Mouse (Mus musculus) adrenal gland, adult 10 weeks (tissue): ENCODE measurements around the gene Dnaja1. TPM values are rescaled to one million over a fixed set of nuclear protein-coding genes. Genes with fewer than 3 reads are reported as not detected.

Experiments
- polyA plus RNA-seq: library from polyadenylated mRNA; stranded (reverse); fragments of 350-450 nt; fragmentation: Illumina TruSeq; extraction: RNeasy Lipid Tissue Mini Kit (QIAGEN cat#74804); gene quantifications from one replicate; pipeline ENCODE4 v1.2.3, GENCODE M21; 2014; ENCODE audit warnings: low read depth, low replicate concordance

The Dnaja1 gene
- 1,503 TPM for polyA plus RNA-seq

GRCm38 (mm10) chr4:40722011-40722666, at the start of gene Dnaja1:
Gene Dnaja1 (plus strand): TSS chr4:40722150.

GRCm38 (mm10) chr4:40702797-40703709, 18.9 kb upstream of the Dnaja1 start, which contains the start of gene Aptx:
Gene Aptx (minus strand): TSS chr4:40703194.

GRCm38 (mm10) chr4:40757780-40758420, 36.0 kb downstream of the Dnaja1 start, which contains the start of gene Smu1:
Gene Smu1 (minus strand): TSS chr4:40757923.

Other genes with a start within 250 kb of the Dnaja1 start
- gene Tmem215, start 250.0 kb upstream of the Dnaja1 start, polyA plus RNA-seq: 0.35 TPM
- gene Aptx, start 19.0 kb upstream of the Dnaja1 start, polyA plus RNA-seq: 6.6 TPM
- gene Smu1, start 35.8 kb downstream of the Dnaja1 start, polyA plus RNA-seq: 175 TPM
- gene B4galt1, start 131.9 kb downstream of the Dnaja1 start, polyA plus RNA-seq: 85.7 TPM
- not detected for gene Spink4, start 197.9 kb downstream of the Dnaja1 start, polyA plus RNA-seq
- 638 TPM for gene Bag1, start 226.1 kb downstream of the Dnaja1 start, polyA plus RNA-seq
- 254 TPM for gene Chmp5, start 226.3 kb downstream of the Dnaja1 start, polyA plus RNA-seq
- 115 TPM for gene Nfx1, start 248.8 kb downstream of the Dnaja1 start, polyA plus RNA-seq